Mouse (Mus musculus) CD8-positive naive resting alpha-beta T cell, adult 2 months (primary cell): Measurements from ENCODE around the gene Poc5.

Source experiments
- DNase-seq, 2 experiments: peaks; one replicate each; pipeline ENCODE4 v3.0.0; 2022; ENCODE audit warnings: low read depth in 2 of 2, low spot score in 2 of 2

The Poc5 gene

DNA sequence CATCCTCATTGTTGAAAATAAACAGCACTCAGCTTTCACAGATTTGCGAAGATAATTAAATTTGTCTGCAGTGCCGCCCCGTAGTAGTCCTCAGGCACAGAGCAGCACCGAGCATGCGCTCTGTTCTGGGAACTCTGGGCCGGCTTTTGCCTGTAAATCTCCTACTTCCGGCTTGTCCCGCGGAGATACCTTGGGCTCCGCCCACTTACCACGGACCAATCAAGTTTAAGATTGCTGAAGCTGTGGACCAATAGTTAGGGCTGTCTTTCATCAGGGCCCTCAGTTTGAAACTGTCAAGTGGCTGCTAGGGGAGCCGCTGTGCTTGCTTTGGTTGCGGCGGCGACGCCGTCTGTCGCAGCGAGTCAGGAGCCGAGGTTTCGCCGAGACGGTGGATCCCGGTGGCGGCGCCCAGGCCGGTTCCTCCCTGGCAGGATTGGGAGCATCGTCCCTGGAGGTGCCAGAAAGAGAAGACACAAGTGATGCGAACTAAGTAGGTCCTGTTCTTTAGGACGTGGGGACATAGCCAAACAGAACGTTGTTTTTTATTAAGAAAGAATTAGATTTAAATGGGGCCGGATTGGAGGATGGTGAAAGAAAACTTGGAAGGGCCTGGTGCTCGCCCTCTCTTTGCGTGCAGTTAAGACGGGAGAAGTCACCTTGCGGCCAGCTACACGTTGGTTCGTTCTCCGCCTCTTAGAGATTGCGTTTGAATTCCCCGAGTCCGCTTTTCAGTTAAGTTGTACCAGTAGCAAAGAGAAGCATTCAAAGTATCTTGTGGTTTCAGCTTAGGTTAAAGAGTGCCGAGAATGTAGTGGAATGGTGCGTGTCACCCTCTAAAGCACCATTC, at the start of gene Poc5:
TSS of gene Poc5 (plus strand) at position 253 of the 847 bp plus-strand sequence.
- peak; percentile 99 to 100 for DNase-seq

DNA sequence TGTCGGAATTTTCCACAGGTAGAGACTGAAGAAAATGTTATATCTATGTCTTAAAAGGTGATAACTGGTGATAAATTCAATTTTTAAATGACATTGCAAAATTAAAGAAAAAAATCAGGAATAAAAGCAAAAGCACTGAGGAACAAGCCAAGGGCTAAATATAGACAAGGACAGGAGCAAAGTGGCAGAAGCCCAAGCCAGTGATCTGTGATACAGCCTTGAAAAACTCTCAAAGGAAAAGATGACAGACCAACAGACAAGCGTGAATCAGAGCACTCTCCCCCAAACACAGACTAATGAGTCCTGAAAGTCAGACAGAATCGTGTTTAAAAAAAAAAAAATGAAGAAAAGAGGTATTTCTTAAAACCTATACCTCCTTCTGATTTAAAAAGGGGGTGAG, 46.6 kb upstream of the Poc5 start:
- no peak for DNase-seq

DNA sequence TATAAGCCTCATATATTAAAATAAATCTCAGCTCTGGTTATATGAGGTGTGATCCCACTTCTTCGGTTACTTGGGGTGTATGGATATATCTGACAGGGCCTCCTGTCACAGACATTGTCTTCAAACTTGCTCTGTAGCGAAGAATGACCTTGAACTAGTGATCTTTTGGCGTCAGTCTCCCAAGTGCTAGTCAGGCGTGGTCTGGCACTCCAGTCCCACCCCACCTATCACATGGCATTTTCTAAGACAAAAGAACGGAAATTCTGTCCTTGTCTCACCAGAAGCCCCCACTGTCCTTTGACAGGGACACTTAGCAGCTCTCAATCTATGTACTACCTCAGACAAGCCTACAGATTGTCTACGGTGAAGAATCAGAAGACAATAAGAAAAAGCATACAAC, 43.3 kb upstream of the Poc5 start:
- DNase-seq: no peak

DNA sequence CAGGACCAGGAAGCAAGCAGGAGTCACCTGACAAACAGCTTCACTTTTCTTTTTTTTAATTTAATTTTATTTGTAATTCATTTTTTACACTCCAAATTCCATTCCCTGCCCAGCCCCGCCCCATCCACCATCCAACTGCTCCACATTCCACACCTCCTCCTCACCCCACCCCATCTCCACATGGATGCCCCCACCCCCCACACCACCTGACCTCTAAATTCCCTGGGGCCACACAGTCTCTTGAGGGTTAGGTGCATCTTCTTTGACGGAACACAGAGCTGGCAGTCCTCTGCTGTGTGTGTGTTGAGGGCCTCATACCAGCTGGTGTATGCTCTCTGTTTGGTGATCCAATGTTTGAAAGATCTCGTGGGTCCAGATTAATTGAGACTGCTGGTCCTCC, 41.5 kb upstream of the Poc5 start:
- no peak for DNase-seq

DNA sequence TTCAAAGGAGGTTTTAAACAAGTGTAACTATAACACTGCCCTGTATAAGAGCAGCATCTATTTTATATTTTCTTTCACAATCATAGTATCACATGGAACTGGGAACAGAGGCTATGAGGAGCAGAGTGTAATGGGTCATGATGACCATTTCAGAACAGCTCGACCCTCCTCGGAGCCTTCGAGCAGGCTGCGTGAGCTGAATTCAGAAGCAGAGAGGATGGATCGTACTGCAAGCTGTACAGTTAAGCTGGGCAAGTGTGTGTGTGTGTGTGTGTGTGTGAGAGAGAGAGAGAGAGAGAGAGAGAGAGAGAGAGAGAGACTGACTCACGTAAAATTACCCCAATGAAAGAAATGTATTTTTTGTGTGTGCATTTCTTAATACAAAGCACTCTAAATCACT, 37.9 kb upstream of the Poc5 start:
- no peak for DNase-seq

DNA sequence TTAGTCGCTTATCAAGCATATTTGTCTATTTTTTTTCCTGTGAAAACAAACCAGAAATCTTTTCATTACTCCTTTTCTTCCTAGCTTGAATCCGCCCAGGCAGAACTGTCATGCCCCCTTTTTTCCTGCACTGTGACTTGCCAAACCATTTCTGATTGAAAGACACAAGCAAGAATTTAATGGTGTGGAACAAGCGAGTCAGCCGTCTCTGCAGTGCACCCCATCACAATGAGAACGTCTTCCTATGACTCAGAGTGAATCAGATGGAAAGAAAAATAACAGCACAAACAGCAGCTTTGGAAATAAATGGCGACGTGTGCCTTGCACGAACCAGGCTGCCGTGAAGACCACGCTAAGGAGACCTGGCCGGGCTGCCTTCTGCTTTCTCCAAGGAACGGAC, 36.8 kb upstream of the Poc5 start:
- DNase-seq: no peak

DNA sequence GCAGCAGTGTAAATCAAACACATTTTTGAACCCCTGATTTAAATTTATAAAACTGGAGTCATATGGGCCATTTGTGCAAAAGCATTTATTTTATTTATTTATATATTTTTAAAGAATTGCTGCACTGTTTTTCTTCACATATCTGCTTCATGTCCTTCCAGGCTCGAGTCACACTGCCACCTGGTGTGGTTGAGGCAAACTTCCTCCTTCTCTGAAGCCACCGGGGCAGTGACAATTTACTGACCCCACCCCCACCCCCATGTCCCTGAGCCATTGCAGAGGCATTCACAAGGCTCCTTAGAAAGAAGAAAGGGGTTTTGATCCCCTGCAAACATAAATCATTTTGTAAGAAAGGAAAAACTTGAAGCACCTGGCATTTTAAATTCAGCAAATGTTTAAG, 12.6 kb upstream of the Poc5 start:
- DNase-seq: no peak

DNA sequence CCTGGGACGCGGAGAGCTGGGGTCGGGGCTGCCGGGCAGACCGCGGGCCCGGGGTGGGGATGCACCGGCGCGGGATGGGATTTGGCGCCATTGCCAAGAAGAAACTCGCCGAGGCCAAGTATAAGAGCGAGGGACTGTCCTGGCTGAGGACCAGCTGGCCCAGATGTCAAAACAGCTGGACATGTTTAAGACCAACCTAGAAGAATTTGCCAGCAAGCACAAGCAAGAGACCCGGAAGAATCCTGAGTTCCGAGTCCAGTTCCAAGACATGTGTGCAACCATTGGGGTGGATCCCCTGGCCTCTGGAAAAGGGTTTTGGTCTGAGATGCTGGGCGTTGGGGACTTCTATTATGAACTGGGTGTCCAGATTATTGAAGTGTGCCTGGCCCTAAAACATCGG, 11.2 kb upstream of the Poc5 start:
- DNase-seq: no peak

DNA sequence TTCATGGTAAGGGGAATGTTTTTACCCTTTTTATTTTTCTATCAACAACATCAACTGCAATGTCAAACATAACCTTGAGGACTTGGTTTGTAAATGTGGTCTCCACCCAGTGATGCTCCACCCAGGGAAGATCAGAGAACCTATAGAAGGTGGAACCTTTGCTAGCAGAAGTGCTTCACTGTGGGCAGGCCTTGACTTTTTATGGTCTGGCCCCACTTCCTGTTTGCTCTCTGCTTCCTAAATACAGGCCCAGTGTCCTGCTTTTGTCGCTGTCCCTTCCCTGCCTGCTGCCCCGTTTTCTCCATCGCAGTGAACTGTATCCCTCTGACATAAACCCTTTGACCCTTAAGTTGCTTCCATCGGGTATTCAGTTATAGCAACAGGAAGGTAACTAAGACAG, 10.2 kb upstream of the Poc5 start:
- DNase-seq: no peak

DNA sequence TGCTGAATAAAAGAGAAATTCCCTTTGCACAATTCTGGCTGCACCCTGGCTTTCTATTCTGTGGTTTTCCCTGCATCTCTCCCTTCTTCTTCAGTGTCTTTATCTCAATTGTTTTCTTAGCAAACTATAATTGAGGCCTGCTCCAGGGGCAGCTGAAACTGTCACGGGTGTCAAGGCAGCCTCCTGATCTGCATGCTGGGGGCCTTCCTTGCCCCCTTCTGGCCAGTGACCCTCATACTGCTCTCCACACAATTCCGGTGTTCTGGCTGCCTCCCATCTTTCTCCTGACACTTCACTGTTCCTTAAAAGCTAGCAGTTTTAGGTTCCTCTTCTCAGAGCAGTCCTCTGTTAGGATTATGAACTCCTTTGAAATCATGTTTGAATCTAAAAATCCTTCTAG, 1.2 kb downstream of the Poc5 start:
- no peak for DNase-seq

DNA sequence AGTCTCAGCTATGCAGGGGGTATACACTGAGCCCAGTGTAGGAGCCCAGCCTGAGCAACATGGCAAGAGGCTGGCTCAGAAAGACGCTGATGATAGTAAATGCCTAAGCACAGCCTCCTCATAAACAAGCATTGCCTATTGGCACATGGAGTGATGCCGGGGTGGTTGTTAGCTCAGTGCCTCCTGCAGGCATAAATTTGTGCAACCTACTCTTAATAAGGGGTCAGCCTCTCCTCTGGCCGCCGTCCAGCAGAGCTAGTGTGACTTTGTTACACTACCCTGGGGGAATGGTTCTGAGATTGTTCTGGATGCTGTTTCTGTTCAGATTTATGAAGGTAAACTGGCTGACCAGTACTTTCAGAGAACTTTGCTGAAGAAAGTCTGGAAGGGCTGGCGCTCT, 13.2 kb downstream of the Poc5 start:
- no peak for DNase-seq

DNA sequence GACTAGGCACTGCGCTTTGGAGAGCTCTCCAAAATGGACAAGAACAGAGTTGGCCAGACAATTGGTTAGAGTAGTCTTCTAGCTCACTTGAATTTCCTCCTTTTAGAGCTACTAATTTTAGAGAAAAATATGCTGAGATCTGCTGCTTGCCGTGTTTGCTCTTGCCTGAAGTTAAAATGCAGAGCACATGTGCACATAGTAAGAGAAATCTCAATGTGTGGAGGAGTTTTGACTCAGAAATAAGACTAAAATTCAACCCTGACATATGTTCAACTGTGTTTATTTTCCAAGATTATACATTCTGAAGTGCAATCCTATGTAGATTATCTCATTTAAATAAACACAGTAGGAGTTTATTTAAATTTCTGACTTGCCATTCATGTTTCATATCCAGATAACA, 17.4 kb downstream of the Poc5 start:
- no peak for DNase-seq

DNA sequence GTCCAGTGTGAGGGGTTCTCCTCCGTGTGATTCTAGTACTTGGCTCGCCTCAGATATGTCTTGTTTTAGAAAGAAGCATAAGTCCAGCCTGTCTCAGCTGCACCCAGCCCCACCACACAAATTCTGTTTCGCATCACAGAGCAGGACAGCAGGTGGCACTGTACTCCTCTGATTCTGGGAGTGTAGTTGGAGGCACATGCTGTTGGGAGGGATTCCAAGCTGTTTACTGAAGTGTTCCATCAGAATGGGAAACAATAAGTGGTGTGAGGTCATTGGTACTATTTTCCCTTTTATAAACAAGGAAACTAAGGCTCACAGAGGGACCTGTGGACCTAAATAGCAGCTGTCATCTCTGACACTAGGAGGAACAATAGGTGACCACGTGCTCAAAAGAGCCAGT, 18.9 kb downstream of the Poc5 start:
- no peak for DNase-seq

DNA sequence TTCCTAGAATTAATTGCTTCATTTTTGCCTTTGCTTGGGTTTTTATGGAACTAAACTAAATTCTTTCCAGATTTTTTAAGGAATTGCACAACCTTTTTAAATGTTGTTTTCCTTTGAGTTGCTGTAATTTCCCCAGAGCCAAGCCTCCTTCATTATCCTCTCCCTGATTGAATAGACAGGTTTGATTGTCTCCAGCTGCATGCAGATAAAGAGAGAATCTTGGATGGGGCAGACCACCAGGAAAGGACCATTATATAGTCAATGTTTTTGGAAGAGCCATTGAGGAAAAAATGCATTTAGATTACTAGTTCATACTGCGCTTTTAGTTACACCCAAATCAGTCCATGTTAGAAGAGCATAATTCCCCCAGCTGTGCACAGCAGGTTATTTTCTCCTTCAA, 20.7 kb downstream of the Poc5 start:
- no peak for DNase-seq

DNA sequence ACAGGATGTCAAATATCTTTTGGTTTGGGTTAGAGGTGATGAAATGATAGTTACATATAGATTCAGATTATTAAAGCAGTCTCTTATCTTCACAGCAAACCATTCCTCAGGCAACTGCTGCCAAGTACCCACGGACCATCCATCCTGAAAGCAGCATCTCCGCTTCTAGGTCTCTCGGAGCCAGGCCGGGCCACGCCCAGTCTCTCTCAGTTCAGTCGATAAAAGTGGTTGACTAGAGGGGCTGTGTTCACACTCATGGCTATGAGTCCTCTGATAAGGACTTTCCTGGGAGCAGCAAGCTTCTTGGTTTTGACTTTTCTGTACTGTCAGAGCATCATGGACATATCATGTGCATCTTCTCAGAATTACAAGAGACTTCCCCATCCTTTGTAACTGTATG, 26.3 kb downstream of the Poc5 start:
- no peak for DNase-seq

DNA sequence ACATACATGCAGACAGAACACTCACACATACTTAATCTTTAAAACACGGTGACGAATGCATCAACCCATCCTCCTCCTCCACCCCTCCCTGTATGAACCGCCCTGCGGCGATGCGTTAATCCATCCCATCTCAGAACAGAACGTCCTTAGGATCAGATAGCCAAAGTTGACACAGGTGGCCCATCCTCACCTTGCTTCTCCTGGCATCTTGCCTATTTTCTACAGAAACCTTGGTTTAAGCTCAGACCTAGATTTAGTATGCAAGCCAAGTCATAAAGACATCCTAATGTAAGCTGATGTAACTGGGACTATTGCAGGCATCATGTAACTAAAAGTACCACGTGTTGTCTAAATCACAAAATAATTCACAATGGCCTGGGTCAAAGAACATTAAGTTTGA, 28.3 kb downstream of the Poc5 start:
- DNase-seq: no peak

DNA sequence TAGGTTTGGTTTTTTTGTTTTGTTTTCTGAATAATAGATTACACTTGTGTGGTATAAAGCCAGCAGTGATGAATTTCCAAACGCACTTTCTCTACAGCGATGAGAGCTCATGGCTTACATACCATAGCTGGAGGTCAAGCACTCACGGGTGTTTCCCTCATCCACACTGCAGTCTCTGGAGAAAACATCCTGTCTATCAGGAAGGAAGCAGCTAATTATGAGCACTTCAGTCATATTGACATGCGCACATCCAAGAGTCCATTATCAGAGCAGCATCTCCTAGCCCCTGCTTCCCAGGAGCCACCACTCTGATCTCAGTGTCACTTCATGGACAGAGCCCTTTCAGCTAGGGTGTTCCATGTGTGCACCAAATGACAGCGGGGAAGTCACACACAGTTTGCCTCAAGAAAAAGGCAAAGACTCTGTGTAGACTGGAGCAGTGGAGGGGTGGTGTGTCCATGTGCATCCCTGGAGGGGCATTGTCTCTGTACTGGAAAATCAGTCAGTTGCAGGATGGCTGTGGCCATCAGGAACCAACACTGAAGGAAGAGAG, 29.2 kb downstream of the Poc5 start:
- no peak for DNase-seq

DNA sequence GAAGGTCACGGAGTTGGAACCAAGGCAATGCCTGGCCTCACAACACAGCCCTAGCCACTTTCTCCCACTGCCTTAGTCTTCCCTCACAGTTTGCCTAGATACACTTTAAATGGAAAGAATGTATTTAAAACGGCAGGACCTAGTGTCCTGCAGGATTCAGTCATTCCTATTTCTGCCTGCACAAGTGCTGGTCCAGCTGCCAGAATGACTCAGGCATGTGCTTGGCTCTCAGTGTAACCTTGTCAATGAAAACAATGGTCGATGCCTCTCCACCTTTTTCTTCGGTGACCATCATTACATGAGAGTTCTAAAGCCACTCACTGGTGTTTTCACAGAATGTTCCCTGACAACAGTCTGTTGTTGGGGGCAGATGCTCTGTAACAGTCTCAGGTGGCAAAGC, 30.4 kb downstream of the Poc5 start:
- no peak for DNase-seq

DNA sequence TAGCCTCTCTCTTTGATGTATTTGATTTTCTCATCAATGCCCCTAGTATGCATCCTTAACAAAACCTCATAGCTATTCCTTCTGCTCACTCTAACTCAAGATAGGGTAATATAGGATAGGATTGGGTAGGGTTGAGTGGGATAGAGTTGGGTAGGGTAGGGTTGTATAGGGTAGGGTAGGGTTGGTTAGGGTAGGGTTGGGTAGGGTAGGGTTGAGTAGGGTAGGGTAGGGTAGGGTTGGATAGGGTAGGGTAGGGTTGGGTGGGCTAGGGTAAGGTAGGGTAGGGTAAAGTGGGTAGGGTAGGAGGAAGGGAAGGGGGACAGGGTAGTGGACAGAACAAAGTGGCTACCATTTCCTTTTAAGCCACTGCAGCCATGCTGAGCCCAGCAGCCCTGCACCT, 33.1 kb downstream of the Poc5 start:
- DNase-seq: no peak

DNA sequence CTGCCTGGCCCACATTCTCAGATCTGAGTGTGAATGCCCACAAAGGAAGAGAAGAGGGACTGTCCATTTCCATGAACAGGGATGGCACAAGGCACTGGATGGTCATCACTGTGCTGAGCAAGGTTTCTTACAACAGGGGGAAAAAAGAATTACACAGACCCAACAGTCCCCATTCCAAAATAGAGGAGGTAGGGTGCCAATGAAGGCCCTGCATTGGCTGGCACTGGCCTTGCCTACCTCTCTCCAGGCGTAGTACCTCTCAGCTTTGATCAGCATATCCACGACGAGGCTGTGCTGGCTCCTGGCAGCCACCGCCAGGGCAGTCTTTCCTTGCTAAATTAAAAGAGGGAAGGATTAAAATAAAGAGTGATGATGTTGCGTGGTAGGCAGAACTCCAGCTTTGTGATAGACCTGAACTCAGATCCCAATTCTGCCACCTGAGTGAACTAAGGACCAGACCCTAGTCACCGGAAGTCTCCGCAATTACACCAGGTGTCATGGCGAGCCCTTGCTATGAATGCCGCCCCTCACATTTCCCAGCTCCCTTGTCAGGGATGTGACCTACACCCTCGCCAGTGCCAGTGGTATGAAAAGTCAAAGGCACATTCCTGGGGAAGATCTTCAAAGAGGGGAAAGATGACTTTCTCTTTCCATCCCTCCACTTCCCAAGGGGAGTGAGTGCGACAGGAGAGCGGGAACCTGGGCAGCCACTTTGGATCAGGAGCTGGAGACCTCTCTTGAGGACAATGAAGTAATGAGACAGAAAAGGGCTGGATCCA, 36.6 kb downstream of the Poc5 start:
- no peak for DNase-seq

DNA sequence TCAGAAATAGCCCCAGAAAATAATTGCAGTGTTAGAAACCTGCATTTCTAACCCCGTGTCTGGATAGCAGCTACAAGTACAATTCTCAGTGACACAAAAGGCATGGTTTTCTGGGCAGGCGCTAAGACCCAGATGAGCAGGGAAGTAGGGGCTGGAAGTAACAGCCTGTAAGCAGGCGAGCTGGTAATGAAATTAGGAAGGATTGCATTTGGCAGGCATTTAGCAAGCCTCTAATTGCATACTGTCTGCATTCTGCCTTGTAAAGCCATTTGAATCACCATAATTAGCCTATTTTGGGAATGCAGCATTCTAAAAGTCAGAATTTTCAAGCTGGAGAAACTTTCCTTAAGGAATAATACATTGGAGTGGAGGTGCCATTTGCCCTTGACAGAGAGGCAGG, 38.0 kb downstream of the Poc5 start:
- no peak for DNase-seq

DNA sequence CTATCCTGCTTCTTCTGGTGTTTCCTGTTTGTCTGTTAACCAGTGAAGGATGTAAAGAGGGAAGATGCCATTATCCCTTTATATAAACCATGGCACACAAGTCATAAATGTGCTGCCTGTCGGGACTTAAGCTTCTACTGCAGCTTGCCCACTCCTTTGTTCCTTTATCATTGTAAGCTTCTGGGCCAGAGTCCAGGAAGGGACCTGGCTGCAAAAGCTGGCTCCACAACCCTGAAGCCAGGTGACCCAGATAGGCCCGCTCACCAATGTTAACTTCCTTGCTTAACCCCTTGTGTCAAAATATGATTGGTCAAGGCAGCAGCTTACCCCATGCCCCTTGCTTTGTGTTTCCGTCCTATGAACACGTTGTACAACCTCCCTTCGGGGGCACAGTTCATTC, 40.4 kb downstream of the Poc5 start:
- DNase-seq: no peak
